Comparison of ENCODE assay signal across 8 mouse cellular contexts in the genomic region with DNA sequence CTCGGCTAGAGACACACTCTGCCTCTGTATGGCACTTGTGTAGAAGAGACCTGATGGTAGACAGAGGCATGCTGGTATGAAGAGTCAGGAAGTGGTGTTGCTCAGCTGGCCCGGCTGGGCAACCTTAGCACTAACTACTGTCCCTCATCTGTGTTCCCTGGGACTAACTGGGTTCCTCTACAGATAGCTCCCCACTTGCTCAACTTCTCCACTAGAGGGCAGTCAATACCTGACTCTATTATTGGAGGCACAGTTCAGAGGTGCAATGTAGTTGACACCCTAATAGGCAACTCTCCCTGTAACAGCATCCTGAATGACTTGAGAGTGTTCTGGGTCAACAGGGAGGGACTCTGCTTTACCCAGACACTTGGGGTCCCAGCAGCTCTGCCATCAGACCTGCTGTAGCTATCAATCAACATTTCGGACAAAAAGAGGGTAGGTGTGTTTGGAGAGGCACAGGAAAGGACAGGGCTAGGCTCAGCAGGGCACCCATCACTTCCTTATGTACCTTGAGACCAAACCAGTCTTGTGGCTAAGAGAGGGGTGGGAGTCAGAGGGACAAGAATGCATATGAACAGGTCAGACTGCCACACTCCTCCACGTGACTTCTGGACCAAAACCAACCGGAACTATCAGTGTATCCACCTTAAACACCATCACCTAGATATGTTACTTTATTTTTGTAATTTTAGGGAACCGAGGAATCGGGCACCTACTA. TPM values are rescaled to one million over a fixed set of nuclear protein-coding genes. Genes with fewer than 3 reads are reported as not detected.
DNase-seq lines count a peak whose midpoint lies in the region; ATAC-seq and TF ChIP-seq lines count a peak whose summit lies in the region.

No protein-coding gene starts in this region.

- H3K36me3 ChIP-seq in forebrain, embryonic 10.5 days (replicated peaks) = no peaks in the 10 kb centered on the region
- H3K36me3 ChIP-seq in stomach, postnatal 0 days (ENCODE audit: control insufficient read depth, insufficient read depth, low read length) = no peaks in the 10 kb centered on the region

- no peak overlapping the region for H3K4me2 ChIP-seq in stomach, postnatal 0 days (replicated peaks; ENCODE audit: low read depth)

- peak; percentile 30 to 84 for DNase-seq in layer of hippocampus, adult 18-20 months (ENCODE audit: low spot score in 2 of 2)
- DNase-seq in layer of hippocampus, postnatal 25 days (ENCODE audit: extremely low spot score in 1 of 2, low spot score in 1 of 2) = no peak
- peak; percentile 3 for DNase-seq in c-Kit-negative CD71-positive TER-119-positive erythroid progenitor cells, embryonic 14.5 days (ENCODE audit: low read depth, low spot score)
- peak; percentile 32 for DNase-seq in forebrain, embryonic 10.5 days (ENCODE audit: extremely low spot score, low spot score)
- DNase-seq in induced T-regulatory cell, adult 2 months (ENCODE audit: low read depth) = peak; percentile 88
- peak; percentile 51 to 72 for DNase-seq in left cerebral cortex, postnatal 25 days (ENCODE audit: low spot score in 2 of 2)
- DNase-seq in mesoderm, embryonic 11.5 days (ENCODE audit: low read depth, low spot score) = peak; percentile 66
- DNase-seq in stomach, postnatal 0 days (ENCODE audit: low spot score) = peak; percentile 18

- peak; percentile 83; the same call in 1 of the 2 replicates for ATAC-seq in stomach, postnatal 0 days (ENCODE audit: low FRiP score, low TSS enrichment)

- 80% methylated on average over 7 of the region's 7 CpGs for WGBS in forebrain, embryonic 10.5 days
- 70% methylated on average over 7 of the region's 7 CpGs for WGBS in stomach, postnatal 0 days

- no peak overlapping the region for H3K4me3 ChIP-seq in forebrain, embryonic 10.5 days
- no peak overlapping the region for H3K4me3 ChIP-seq in stomach, postnatal 0 days (ENCODE audit: low read depth, low read length)

- intact Hi-C loops in left cerebral cortex, postnatal 25 days (cut with DNase I) = loop anchor here (1.0 to 10.0 kb wide), 2 partner anchors 77 to 175 kb away; a partner anchor contains a TSS

- no peaks in the 10 kb centered on the region for H3K27me3 ChIP-seq in forebrain, embryonic 10.5 days (ENCODE audit: poor library complexity, severe bottlenecking)
- H3K27me3 ChIP-seq in stomach, postnatal 0 days (ENCODE audit: control insufficient read depth, insufficient read depth, low read length) = no peaks in the 10 kb centered on the region

- TF ChIP-seq EP300 in stomach, postnatal 0 days (optimal IDR thresholded peaks at IDR 0.05) = no peak

- no peaks in the 10 kb centered on the region for H3K4me1 ChIP-seq in forebrain, embryonic 10.5 days
- H3K4me1 ChIP-seq in stomach, postnatal 0 days (replicated peaks; ENCODE audit: control insufficient read depth, insufficient read depth) = no peaks in the 10 kb centered on the region

- peak; percentile 97 for TF ChIP-seq CTCF in stomach, postnatal 0 days (IDR thresholded peaks at IDR 0.05; ENCODE audit: low read depth)

- H3K9ac ChIP-seq in stomach, postnatal 0 days (ENCODE audit: low read length) = no peak overlapping the region

- no peaks in the 10 kb centered on the region for H3K9me3 ChIP-seq in forebrain, embryonic 10.5 days
- no peaks in the 10 kb centered on the region for H3K9me3 ChIP-seq in stomach, postnatal 0 days (ENCODE audit: control insufficient read depth, low read length)

- no peak overlapping the region for H3K27ac ChIP-seq in forebrain, embryonic 10.5 days
- H3K27ac ChIP-seq in stomach, postnatal 0 days (replicated peaks) = no peak overlapping the region

RNA-seq across cellular contexts. Expression of a gene that starts 58.4 kb away (rescaled TPM):
- 10 to 100 TPM; 18.7 to 21.5 TPM for total RNA-seq in layer of hippocampus, adult 18-20 months (2021)
- 10 to 100 TPM; 18.1 to 20.7 TPM for total RNA-seq in layer of hippocampus, postnatal 25 days (2021)
- 0.30 and 0.36 TPM in 2 replicates for polyA plus RNA-seq in forebrain, embryonic 10.5 days (2016; fragmentation: Nextera tagmentation; extraction: Ambion mirVana)
- total RNA-seq in left cerebral cortex, postnatal 25 days (2021) = 10 to 100 TPM in 1 of 2 experiments, 1 to 10 TPM in 1; 8.3 to 11.6 TPM
- polyA plus RNA-seq in stomach, postnatal 0 days (2015; fragmentation: Nextera tagmentation; extraction: Ambion mirVana) = 0.44 and 0.48 TPM in 2 replicates

Comparison
In these comparisons a context has a peak if more than half of its experiments do, and no peak if none do; other contexts are left out.
1. DNase-seq: peak in layer of hippocampus, adult 18-20 months (2 of 2), c-Kit-negative CD71-positive TER-119-positive erythroid progenitor cells, embryonic 14.5 days (single experiment), forebrain, embryonic 10.5 days (single experiment), induced T-regulatory cell, adult 2 months (single experiment), left cerebral cortex, postnatal 25 days (2 of 2), mesoderm, embryonic 11.5 days (single experiment) and stomach, postnatal 0 days (single experiment); none in layer of hippocampus, postnatal 25 days (0 of 2).